Mouse (Mus musculus): Measurements from ENCODE around the gene Ttc23l. TPM values are rescaled to one million over a fixed set of nuclear protein-coding genes. Genes with fewer than 3 reads are reported as not detected.
"Not testable (repeated sequence)": the region's sequence is repeated elsewhere in the genome, so short reads cannot be mapped to it uniquely, and the experiment has no call there.

The Ttc23l gene
- polyA plus RNA-seq, 1 experiment, result 125 TPM

GRCm38 (mm10) chr15:10560005-10560404, 1.5 kb upstream of the Ttc23l start:
- TF ChIP-seq CTCF (IDR thresholded peaks at IDR 0.05; ENCODE audit: control insufficient read depth, insufficient read depth, insufficient replicate concordance, low read depth, low read length) (no peak), POLR2A (IDR thresholded peaks at IDR 0.05; ENCODE audit: control insufficient read depth, low read depth, low read length) (no peak)
- Histone ChIP-seq H3K4me1 (ENCODE audit: control insufficient read depth, insufficient read depth, low read length) (peaks cover 3% of the 10 kb centered on the region), H3K36me3 (ENCODE audit: control insufficient read depth, insufficient read depth, low read length) (no peaks in the 10 kb centered on the region), H3K27ac (ENCODE audit: control insufficient read depth, insufficient read depth, low read depth, low read length) (no peak overlapping the region), H3K27me3 (ENCODE audit: control insufficient read depth, insufficient read depth, low read length) (no peaks in the 10 kb centered on the region), H3K4me3 (ENCODE audit: control insufficient read depth, low read depth, low read length) (peak overlapping the region; percentile 64; the same call in 1 of the 2 replicates)

GRCm38 (mm10) chr15:10554336-10554735, 4.1 kb downstream of the Ttc23l start:
- TF ChIP-seq POLR2A (IDR thresholded peaks at IDR 0.05; ENCODE audit: control insufficient read depth, low read depth, low read length) (no peak), CTCF (IDR thresholded peaks at IDR 0.05; ENCODE audit: control insufficient read depth, insufficient read depth, insufficient replicate concordance, low read depth, low read length) (no peak)
- Histone ChIP-seq H3K27me3 (ENCODE audit: control insufficient read depth, insufficient read depth, low read length) (no peaks in the 10 kb centered on the region), H3K27ac (ENCODE audit: control insufficient read depth, insufficient read depth, low read depth, low read length) (no peak overlapping the region), H3K4me3 (ENCODE audit: control insufficient read depth, low read depth, low read length) (no peak overlapping the region), H3K36me3 (ENCODE audit: control insufficient read depth, insufficient read depth, low read length) (no peaks in the 10 kb centered on the region), H3K4me1 (ENCODE audit: control insufficient read depth, insufficient read depth, low read length) (peaks cover 3% of the 10 kb centered on the region)

GRCm38 (mm10) chr15:10540271-10541088, 18.0 kb downstream of the Ttc23l start:
- H3K4me1 ChIP-seq (ENCODE audit: control insufficient read depth, insufficient read depth, low read length), result no peaks in the 10 kb centered on the region
- no peak for TF ChIP-seq POLR2A (IDR thresholded peaks at IDR 0.05; ENCODE audit: control insufficient read depth, low read depth, low read length)
- no peak for TF ChIP-seq CTCF (IDR thresholded peaks at IDR 0.05; ENCODE audit: control insufficient read depth, insufficient read depth, insufficient replicate concordance, low read depth, low read length)
- H3K27ac ChIP-seq (ENCODE audit: control insufficient read depth, insufficient read depth, low read depth, low read length), result no peak overlapping the region

GRCm38 (mm10) chr15:10535969-10536368, 22.5 kb downstream of the Ttc23l start:
- H3K27ac ChIP-seq (ENCODE audit: control insufficient read depth, insufficient read depth, low read depth, low read length), result no peak overlapping the region
- H3K4me3 ChIP-seq (ENCODE audit: control insufficient read depth, low read depth, low read length), result no peak overlapping the region
- H3K36me3 ChIP-seq (ENCODE audit: control insufficient read depth, insufficient read depth, low read length), result no peaks in the 10 kb centered on the region
- H3K27me3 ChIP-seq (ENCODE audit: control insufficient read depth, insufficient read depth, low read length), result no peaks in the 10 kb centered on the region
- H3K4me1 ChIP-seq (ENCODE audit: control insufficient read depth, insufficient read depth, low read length), result no peaks in the 10 kb centered on the region
- TF ChIP-seq CTCF (IDR thresholded peaks at IDR 0.05; ENCODE audit: control insufficient read depth, insufficient read depth, insufficient replicate concordance, low read depth, low read length) (no peak), POLR2A (IDR thresholded peaks at IDR 0.05; ENCODE audit: control insufficient read depth, low read depth, low read length) (no peak)

More at GRCm38 (mm10) chr15:10540271-10541088, 18.0 kb downstream of the Ttc23l start:
- H3K4me3 ChIP-seq (ENCODE audit: control insufficient read depth, low read depth, low read length), result no peak overlapping the region
- no peaks in the 10 kb centered on the region for H3K27me3 ChIP-seq (ENCODE audit: control insufficient read depth, insufficient read depth, low read length)
- no peaks in the 10 kb centered on the region for H3K36me3 ChIP-seq (ENCODE audit: control insufficient read depth, insufficient read depth, low read length)

GRCm38 (mm10) chr15:10534591-10534990, 23.9 kb downstream of the Ttc23l start:
- no peaks in the 10 kb centered on the region for H3K4me1 ChIP-seq (ENCODE audit: control insufficient read depth, insufficient read depth, low read length)
- no peaks in the 10 kb centered on the region for H3K36me3 ChIP-seq (ENCODE audit: control insufficient read depth, insufficient read depth, low read length)
- no peak overlapping the region for H3K27ac ChIP-seq (ENCODE audit: control insufficient read depth, insufficient read depth, low read depth, low read length)
- TF ChIP-seq POLR2A (IDR thresholded peaks at IDR 0.05; ENCODE audit: control insufficient read depth, low read depth, low read length) (no peak), CTCF (IDR thresholded peaks at IDR 0.05; ENCODE audit: control insufficient read depth, insufficient read depth, insufficient replicate concordance, low read depth, low read length) (no peak)
- no peak overlapping the region for H3K4me3 ChIP-seq (ENCODE audit: control insufficient read depth, low read depth, low read length)
- H3K27me3 ChIP-seq (ENCODE audit: control insufficient read depth, insufficient read depth, low read length), result no peaks in the 10 kb centered on the region

GRCm38 (mm10) chr15:10533361-10533760, 25.1 kb downstream of the Ttc23l start:
- not testable (repeated sequence) for H3K4me1 ChIP-seq (ENCODE audit: control insufficient read depth, insufficient read depth, low read length); H3K27ac ChIP-seq (ENCODE audit: control insufficient read depth, insufficient read depth, low read depth, low read length); H3K36me3 ChIP-seq (ENCODE audit: control insufficient read depth, insufficient read depth, low read length); H3K4me3 ChIP-seq (ENCODE audit: control insufficient read depth, low read depth, low read length); H3K27me3 ChIP-seq (ENCODE audit: control insufficient read depth, insufficient read depth, low read length)

- Histone ChIP-seq H3K27me3 (ENCODE audit: control insufficient read depth, insufficient read depth, low read length) (no peaks in the 10 kb centered on the region), H3K27ac (ENCODE audit: control insufficient read depth, insufficient read depth, low read depth, low read length) (no peak overlapping the region), H3K36me3 (ENCODE audit: control insufficient read depth, insufficient read depth, low read length) (no peaks in the 10 kb centered on the region), H3K4me3 (ENCODE audit: control insufficient read depth, low read depth, low read length) (no peak overlapping the region), H3K4me1 (ENCODE audit: control insufficient read depth, insufficient read depth, low read length) (no peaks in the 10 kb centered on the region)
- TF ChIP-seq POLR2A (IDR thresholded peaks at IDR 0.05; ENCODE audit: control insufficient read depth, low read depth, low read length) (no peak), CTCF (IDR thresholded peaks at IDR 0.05; ENCODE audit: control insufficient read depth, insufficient read depth, insufficient replicate concordance, low read depth, low read length) (no peak)
Observed at GRCm38 (mm10) chr15:10531352-10531751, 27.1 kb downstream of the Ttc23l start.
